Mouse (Mus musculus) testis, adult 2 months (tissue): Measurements from ENCODE around the gene Ifna2.

ENCODE experiments used
- CTCF ChIP-seq: fragments of 200-500 bp; IDR thresholded peaks from 2 replicates; pipeline ENCODE4 v1.5.1; 2012; ENCODE audit warnings: low read depth, mild to moderate bottlenecking, inconsistent platforms, low read length, moderate library complexity; ENCODE audit not compliant: control insufficient read depth, insufficient read depth, insufficient replicate concordance
- POLR2A ChIP-seq: fragments of 200-500 bp; IDR thresholded peaks from 2 replicates; pipeline ENCODE4 v1.6.1; 2012; ENCODE audit warnings: low read depth, mild to moderate bottlenecking, inconsistent platforms, low read length, moderate library complexity; ENCODE audit not compliant: control insufficient read depth

DNA sequence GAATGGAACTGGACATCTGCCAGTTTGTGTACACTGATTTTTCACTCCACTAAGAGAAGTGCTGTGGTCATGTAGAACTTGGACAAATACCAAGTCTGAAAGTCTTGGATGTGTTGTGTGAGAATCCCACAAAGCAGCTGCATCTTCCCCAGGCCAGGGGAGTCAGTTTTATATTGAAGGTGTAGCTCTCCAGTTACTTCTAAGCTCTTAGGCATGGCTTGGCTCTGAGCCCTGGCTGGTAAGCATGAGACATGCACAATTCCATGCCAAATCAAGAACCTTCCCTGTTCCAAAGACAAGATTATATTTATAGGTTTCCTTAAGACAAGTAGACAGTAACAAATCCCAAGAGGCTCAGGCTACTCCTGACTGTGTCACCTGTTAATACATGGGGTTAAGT is 31.3 kb upstream of the Ifna2 start:
- TF ChIP-seq CTCF (no peak), POLR2A (no peak)
